In genomic region chr11:46215354-46215753, GRCm38 (mm10) we compare ENCODE assay signal across 8 mouse cellular contexts. TPM values are rescaled to one million over a fixed set of nuclear protein-coding genes. Genes with fewer than 3 reads are reported as not detected.
DNase-seq lines count a peak whose midpoint lies in the region; ATAC-seq lines count a peak whose summit lies in the region.

No protein-coding gene starts in this region.

- H3K9me3 ChIP-seq in lung, embryonic 16.5 days (ENCODE audit: control insufficient read depth, low read length): no peaks in the 10 kb centered on the region

- intact Hi-C loops in heart, postnatal 25 days (cut with DNase I): loop anchor here (2.0 to 5.0 kb wide), 5 partner anchors 87 to 273 kb away; partner anchors contain the start of genes Gm12166, Lsm11 and Thg1l

- peak; percentile 73; the same call in 1 of the 2 replicates for ATAC-seq in lung, embryonic 16.5 days (ENCODE audit: low read depth)

- H3K4me1 ChIP-seq in lung, embryonic 16.5 days (replicated peaks; ENCODE audit: control insufficient read depth, insufficient read depth, low read length): peaks cover 35% of the 10 kb centered on the region

- no peak overlapping the region for H3K4me2 ChIP-seq in lung, embryonic 16.5 days (ENCODE audit: low read depth, low read length)

- H3K27me3 ChIP-seq in lung, embryonic 16.5 days (ENCODE audit: control insufficient read depth, insufficient read depth, low read depth, low read length): no peaks in the 10 kb centered on the region

- no peaks in the 10 kb centered on the region for H3K36me3 ChIP-seq in lung, embryonic 16.5 days (ENCODE audit: control insufficient read depth, insufficient read depth, low read length)

- peak overlapping the region; percentile 90; the same call in 1 of the 2 replicates for H3K27ac ChIP-seq in lung, embryonic 16.5 days (ENCODE audit: low read length)

- H3K4me3 ChIP-seq in lung, embryonic 16.5 days (ENCODE audit: low read length): no peak overlapping the region

- no peak overlapping the region for H3K9ac ChIP-seq in lung, embryonic 16.5 days (ENCODE audit: low read length)

- WGBS in lung, embryonic 16.5 days: 8% methylated on average over 3 of the region's 3 CpGs

- DNase-seq in frontal cortex, adult 2 months (ENCODE audit: extremely low spot score in 1 of 2, low spot score in 1 of 2): peak; percentile 55 to 84
- no peak for DNase-seq in frontal cortex, postnatal 10 days (ENCODE audit: low spot score in 2 of 2)
- DNase-seq in brain, embryonic 18.5 days (ENCODE audit: low read depth, low spot score): peak; percentile 74
- DNase-seq in fat pad, adult 2 months (ENCODE audit: extremely low read depth, low read depth, low spot score): peak; percentile 18
- DNase-seq in heart, postnatal 25 days (ENCODE audit: low spot score): peak; percentile 15
- DNase-seq in kidney, postnatal 4 days: peak; percentile 64 to 78
- peak; percentile 83 for DNase-seq in retina, adult 2 months (ENCODE audit: low read depth, low spot score)

RNA-seq across cellular contexts. Expression of gene Fndc9, which starts 20.0 kb away (rescaled TPM):
- polyA plus RNA-seq in frontal cortex, adult 2 months (2012; rRNA removed): 0.68 and 0.71 TPM in 2 replicates
- not detected for total RNA-seq in heart, postnatal 25 days (2021)
- 0.06 and 0.33 TPM in 2 replicates for polyA plus RNA-seq in lung, embryonic 16.5 days (2015; fragmentation: Nextera tagmentation; extraction: Ambion mirVana)

RNA-seq across cellular contexts. Expression of gene Nipal4, which starts 49.0 kb away (rescaled TPM):
- polyA plus RNA-seq in frontal cortex, adult 2 months (2012; rRNA removed): 2.7 TPM in 2 replicates
- total RNA-seq in heart, postnatal 25 days (2021): under 1 TPM in 1 of 2 experiments, not detected in 1; 0.08 TPM
- polyA plus RNA-seq in lung, embryonic 16.5 days (2015; fragmentation: Nextera tagmentation; extraction: Ambion mirVana): 1.0 and 1.4 TPM in 2 replicates

Comparison
In these comparisons a context has a peak if more than half of its experiments do, and no peak if none do; other contexts are left out.
1. DNase-seq: peak in frontal cortex, adult 2 months (2 of 2), brain, embryonic 18.5 days (single experiment), fat pad, adult 2 months (single experiment), heart, postnatal 25 days (single experiment), kidney, postnatal 4 days (2 of 2) and retina, adult 2 months (single experiment); none in frontal cortex, postnatal 10 days (0 of 2).